Mouse (Mus musculus) lung, postnatal 0 days (tissue): ENCODE measurements at regions not wholly inside any gene's neighbourhood (a gene's known extent, or its start where the extent isn't known, plus 50 kb on each side); places are given as distances from the start of the nearest gene placed in this dataset.
A peak's percentile ranks its signal among the peaks of the same experiment; 100 is the strongest.

Source experiments
- ATAC-seq: fragments of 200-750 bp; cut with Nextera tagmentation; 2 replicates; pipeline ENCODE4 v1.8.0; 2017; ENCODE audit warnings: moderate library complexity
- DNase-seq: peaks from one replicate; pipeline ENCODE4 v3.0.0-alpha.2; 2016; ENCODE audit warnings: low spot score
- H3K27ac ChIP-seq: fragments of 300-500 bp; sonication (generic); 2 replicates; pipeline ENCODE4 v1.5.1; 2014; ENCODE audit warnings: antibody characterized with exemption, mild to moderate bottlenecking, low read length, mixed read lengths
- H3K27me3 ChIP-seq: fragments of 300-500 bp; sonication (generic); replicated peaks from 2 replicates; pipeline ENCODE4 v1.6.1; 2014; ENCODE audit warnings: low read length, mixed read lengths; ENCODE audit not compliant: insufficient read depth
- H3K36me3 ChIP-seq: fragments of 300-500 bp; sonication (generic); 2 replicates; pipeline ENCODE4 v1.6.1; 2014; ENCODE audit warnings: low read length, mixed read lengths; ENCODE audit not compliant: insufficient read depth
- H3K4me1 ChIP-seq: fragments of 300-500 bp; sonication (generic); 2 replicates; pipeline ENCODE4 v1.6.1; 2014; ENCODE audit warnings: antibody characterized with exemption, low read depth, low read length, mixed read lengths; ENCODE audit not compliant: insufficient read depth
- H3K4me2 ChIP-seq: fragments of 300-500 bp; sonication (generic); replicated peaks from 2 replicates; pipeline ENCODE4 v1.6.1; 2014; ENCODE audit warnings: low read depth, mild to moderate bottlenecking, low read length, moderate library complexity, mixed read lengths
- H3K4me3 ChIP-seq: fragments of 300-500 bp; sonication (generic); 2 replicates; pipeline ENCODE4 v1.5.1; 2014; ENCODE audit warnings: low read depth, low read length
- H3K9ac ChIP-seq: fragments of 300-500 bp; sonication (generic); replicated peaks from 2 replicates; pipeline ENCODE4 v1.6.1; 2014; ENCODE audit warnings: low read depth, mild to moderate bottlenecking
- H3K9me3 ChIP-seq: fragments of 300-500 bp; sonication (generic); 2 replicates; pipeline ENCODE4 v1.6.1; 2016; ENCODE audit warnings: low read length, mixed read lengths
- CTCF ChIP-seq: IDR thresholded peaks from 2 replicates; pipeline ENCODE4 v1.5.1; 2016; ENCODE audit warnings: antibody characterized with exemption, mild to moderate bottlenecking
- EP300 ChIP-seq: IDR thresholded peaks from 2 replicates; pipeline ENCODE4 v1.6.1; 2016; ENCODE audit warnings: antibody characterized with exemption, mild to moderate bottlenecking, control low read depth
- whole genome bisulfite sequencing: fragments of 180-500 bp; shearing (Covaris S2); extraction: QIAGEN DNeasy Blood & Tissue Kit; methylation state at CpG from one replicate; pipeline ENCODE4 v1.1.7; 2014; 5-methylcytosine and 5-hydroxymethylcytosine counted together

GRCm38 (mm10) chr10:110642065-110642690 is 103.1 kb upstream of the E2f7 start:
- no peak for ATAC-seq
- Histone ChIP-seq H3K9ac (no peak overlapping the region), H3K4me2 (no peak overlapping the region), H3K36me3 (no peaks in the 10 kb centered on the region), H3K27me3 (no peaks in the 10 kb centered on the region), H3K4me1 (no peaks in the 10 kb centered on the region), H3K27ac (no peak overlapping the region), H3K4me3 (no peak overlapping the region), H3K9me3 (no peaks in the 10 kb centered on the region)
- TF ChIP-seq CTCF (no peak), EP300 (no peak)
- WGBS: 92% methylated on average over 19 of the region's 19 CpGs
- no peak for DNase-seq

GRCm38 (mm10) chr10:110647603-110648002 is 97.6 kb upstream of the E2f7 start:
- Histone ChIP-seq H3K27ac (no peak overlapping the region), H3K9me3 (no peaks in the 10 kb centered on the region), H3K4me2 (no peak overlapping the region), H3K27me3 (no peaks in the 10 kb centered on the region), H3K9ac (no peak overlapping the region), H3K4me1 (no peaks in the 10 kb centered on the region), H3K36me3 (no peaks in the 10 kb centered on the region), H3K4me3 (no peak overlapping the region)
- TF ChIP-seq CTCF: no peak
- TF ChIP-seq EP300: no peak
- 92% methylated on average over 7 of the region's 7 CpGs for WGBS
- DNase-seq (no peak), ATAC-seq (no peak)

GRCm38 (mm10) chr10:110650107-110650506 is 95.1 kb upstream of the E2f7 start:
- H3K4me2 ChIP-seq: no peak overlapping the region
- no peak for TF ChIP-seq EP300
- TF ChIP-seq CTCF: no peak
- no peaks in the 10 kb centered on the region for H3K4me1 ChIP-seq
- no peaks in the 10 kb centered on the region for H3K9me3 ChIP-seq
- DNase-seq (no peak), ATAC-seq (no peak)
- no peak overlapping the region for H3K27ac ChIP-seq
- no peak overlapping the region for H3K4me3 ChIP-seq
- no peaks in the 10 kb centered on the region for H3K27me3 ChIP-seq
- no peak overlapping the region for H3K9ac ChIP-seq
- 53% methylated on average over 6 of the region's 6 CpGs for WGBS
- H3K36me3 ChIP-seq: no peaks in the 10 kb centered on the region

- H3K9ac ChIP-seq: no peak overlapping the region
- no peak overlapping the region for H3K27ac ChIP-seq
- TF ChIP-seq CTCF (0 out of 2 replicates have a peak, but pooled peaks have one; percentile 12), EP300 (no peak)
- H3K27me3 ChIP-seq: no peaks in the 10 kb centered on the region
- ATAC-seq (no peak), DNase-seq (peak; percentile 19)
- no peak overlapping the region for H3K4me3 ChIP-seq
- H3K4me2 ChIP-seq: no peak overlapping the region
- no peaks in the 10 kb centered on the region for H3K36me3 ChIP-seq
- no peaks in the 10 kb centered on the region for H3K4me1 ChIP-seq
- no peaks in the 10 kb centered on the region for H3K9me3 ChIP-seq
Measured at GRCm38 (mm10) chr10:110650851-110651250, 94.4 kb upstream of the E2f7 start.

- H3K27ac ChIP-seq: no peak overlapping the region
- no peaks in the 10 kb centered on the region for H3K27me3 ChIP-seq
- H3K9me3 ChIP-seq: no peaks in the 10 kb centered on the region
- no peak overlapping the region for H3K4me3 ChIP-seq
- no peak for TF ChIP-seq CTCF
- TF ChIP-seq EP300: no peak
- no peak overlapping the region for H3K9ac ChIP-seq
- no peak overlapping the region for H3K4me2 ChIP-seq
- DNase-seq (no peak), ATAC-seq (no peak)
- WGBS: 79% methylated on average over 6 of the region's 6 CpGs
- no peaks in the 10 kb centered on the region for H3K36me3 ChIP-seq
- no peaks in the 10 kb centered on the region for H3K4me1 ChIP-seq
Measured at GRCm38 (mm10) chr10:110654070-110654469, 91.2 kb upstream of the E2f7 start.

- H3K27me3 ChIP-seq: no peaks in the 10 kb centered on the region
- DNase-seq: no peak
- WGBS: 71% methylated on average over 4 of the region's 4 CpGs
- no peak overlapping the region for H3K4me2 ChIP-seq
- no peaks in the 10 kb centered on the region for H3K36me3 ChIP-seq
- no peak overlapping the region for H3K4me3 ChIP-seq
- no peak for TF ChIP-seq EP300
- TF ChIP-seq CTCF: no peak
- no peak overlapping the region for H3K27ac ChIP-seq
- ATAC-seq: no peak
- no peak overlapping the region for H3K9ac ChIP-seq
- H3K4me1 ChIP-seq: no peaks in the 10 kb centered on the region
- H3K9me3 ChIP-seq: no peaks in the 10 kb centered on the region
Measured at GRCm38 (mm10) chr10:110658153-110658695, 87.0 kb upstream of the E2f7 start.

- Histone ChIP-seq H3K9ac (no peak overlapping the region), H3K36me3 (no peaks in the 10 kb centered on the region), H3K9me3 (no peaks in the 10 kb centered on the region), H3K4me1 (no peaks in the 10 kb centered on the region), H3K27ac (no peak overlapping the region), H3K27me3 (no peaks in the 10 kb centered on the region), H3K4me3 (no peak overlapping the region), H3K4me2 (no peak overlapping the region)
- TF ChIP-seq EP300 (no peak), CTCF (no peak)
- WGBS: 54% methylated on average over 4 of the region's 4 CpGs
- peak; percentile 57 for DNase-seq
- ATAC-seq: no peak
Measured at GRCm38 (mm10) chr10:110676503-110676902, 68.7 kb upstream of the E2f7 start.
